Mouse (Mus musculus) stomach, embryonic 14.5 days (tissue): ENCODE measurements around the gene Creb3l1. TPM values are rescaled to one million over a fixed set of nuclear protein-coding genes. Genes with fewer than 3 reads are reported as not detected.

Source experiments
- ATAC-seq: fragments of 200-750 bp; cut with Nextera tagmentation; 2 replicates; pipeline ENCODE4 v1.8.0; 2017; ENCODE audit warnings: low read depth, moderate TSS enrichment; ENCODE audit not compliant: insufficient number of reproducible peaks, insufficient read depth, low FRiP score
- H3K27ac ChIP-seq: fragments of 300-500 bp; sonication (generic); 2 replicates; pipeline ENCODE4 v1.5.1; 2014; ENCODE audit warnings: mild to moderate bottlenecking, low read length, moderate library complexity, mixed read lengths
- H3K27me3 ChIP-seq: fragments of 300-500 bp; sonication (generic); 2 replicates; pipeline ENCODE4 v1.6.1; 2014; ENCODE audit warnings: low read length, control low read depth, mixed read lengths; ENCODE audit not compliant: control insufficient read depth, insufficient read depth
- H3K36me3 ChIP-seq: fragments of 300-500 bp; sonication (generic); 2 replicates; pipeline ENCODE4 v1.6.1; 2014; ENCODE audit warnings: mild to moderate bottlenecking, control low read depth, low read length, moderate library complexity, mixed read lengths; ENCODE audit not compliant: control insufficient read depth, insufficient read depth
- H3K4me1 ChIP-seq: fragments of 300-500 bp; sonication (generic); 2 replicates; pipeline ENCODE4 v1.6.1; 2014; ENCODE audit warnings: low read length, control low read depth, mixed read lengths; ENCODE audit not compliant: control insufficient read depth, insufficient read depth
- H3K4me2 ChIP-seq: fragments of 300-500 bp; sonication (generic); replicated peaks from 2 replicates; pipeline ENCODE4 v1.6.1; 2014; ENCODE audit warnings: low read depth, low read length, control low read depth
- H3K4me3 ChIP-seq: fragments of 300-500 bp; sonication (generic); 2 replicates; pipeline ENCODE4 v1.5.1; 2014; ENCODE audit warnings: low read depth, low read length, control low read depth
- H3K9ac ChIP-seq: fragments of 300-500 bp; sonication (generic); replicated peaks from 2 replicates; pipeline ENCODE4 v1.6.1; 2014; ENCODE audit warnings: low read depth, mild to moderate bottlenecking, control low read depth, low read length, moderate library complexity, mixed read lengths
- H3K9me3 ChIP-seq: fragments of 300-500 bp; sonication (generic); 2 replicates; pipeline ENCODE4 v1.6.1; 2016; ENCODE audit warnings: low read depth, low read length, control low read depth; ENCODE audit not compliant: control insufficient read depth
- WGBS: fragments of 180-500 bp; shearing (Covaris S2); extraction: QIAGEN DNeasy Blood & Tissue Kit; methylation state at CpG from one replicate; pipeline ENCODE4 v1.1.7; 2014; 5-methylcytosine and 5-hydroxymethylcytosine counted together
- microRNA-seq: library from miRNA; unstranded; fragments of <30 nt; microRNA quantifications from one replicate; pipeline ENCODE4, GENCODE M21; 2016
- polyA plus RNA-seq: library from polyadenylated mRNA; unstranded; fragments of >200 nt; fragmentation: Nextera tagmentation; extraction: Ambion mirVana; gene quantifications from 2 replicates; pipeline ENCODE4 v1.2.1, GENCODE M21; 2014

Gene Creb3l1
- polyA plus RNA-seq, 1 experiment from 2014 or later, result 35.2 TPM

DNA sequence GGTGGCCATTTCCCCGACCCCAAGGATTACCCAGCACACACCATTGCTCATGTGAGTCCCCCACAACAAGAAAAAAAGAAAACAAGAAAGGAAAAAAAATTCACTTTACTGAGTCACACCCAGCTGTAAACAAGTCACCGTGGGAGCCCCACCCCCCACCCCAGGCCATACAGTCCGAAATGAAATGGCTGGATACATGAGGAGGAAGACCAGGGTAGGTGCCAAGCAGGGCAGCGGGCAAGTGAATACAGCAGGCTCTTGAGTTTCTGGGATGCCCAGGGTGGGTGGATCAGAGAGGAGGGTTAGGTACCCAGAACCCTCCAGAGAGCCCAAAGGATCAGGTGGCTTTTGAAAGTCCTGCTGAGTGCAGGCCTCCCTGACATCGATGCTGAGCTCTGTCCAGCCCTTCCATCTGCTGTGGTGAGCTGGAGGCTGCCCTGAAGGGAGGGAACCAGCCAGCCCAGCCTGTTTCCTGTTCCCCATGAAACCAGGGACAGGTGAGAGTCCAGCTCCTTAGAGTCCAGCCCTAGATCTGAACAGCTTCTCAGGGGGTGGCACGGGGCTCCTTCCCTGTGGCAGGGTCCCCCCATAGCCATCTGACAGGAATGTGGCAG is 91.5 kb downstream of the Creb3l1 start:
- no peaks in the 10 kb centered on the region for H3K27me3 ChIP-seq
- H3K27ac ChIP-seq, result peak overlapping the region; percentile 98
- H3K4me3 ChIP-seq, result 0 out of 2 replicates have a peak overlapping the region, but pooled peaks have one; percentile 80
- H3K36me3 ChIP-seq, result peaks cover 37% of the 10 kb centered on the region
- peak overlapping the region; percentile 93 for H3K4me2 ChIP-seq
- peaks cover 26% of the 10 kb centered on the region for H3K4me1 ChIP-seq
- no peaks in the 10 kb centered on the region for H3K9me3 ChIP-seq
- ATAC-seq, result no peak
- 25% methylated on average over 6 of the region's 6 CpGs for WGBS
- no peak overlapping the region for H3K9ac ChIP-seq

Small RNA genes lying within 50 kb of the gene (microRNA-seq; reads per million reads assigned to microRNA genes)
- gene Mir6999, result not detected

Other genes starting within 250 kb of the Creb3l1 start
- 0.17 TPM in 1 of 2 replicates, not detected in the other for gene Chrm4, start 97.3 kb downstream of the Creb3l1 start, polyA plus RNA-seq
- 1,102 and 1,256 TPM in 2 replicates for gene Mdk, start 92.2 kb downstream of the Creb3l1 start, polyA plus RNA-seq
- gene Gm9821, start 78.8 kb downstream of the Creb3l1 start, polyA plus RNA-seq, result 1.2 and 1.4 TPM in 2 replicates
- gene Dgkz, start 48.6 kb downstream of the Creb3l1 start, polyA plus RNA-seq, result 45.4 and 47.9 TPM in 2 replicates
- 35.8 and 42.6 TPM in 2 replicates for gene Phf21a, start 68.6 kb upstream of the Creb3l1 start, polyA plus RNA-seq